Mouse (Mus musculus): ENCODE results near the gene Ebf4. TPM values are rescaled to one million over a fixed set of nuclear protein-coding genes. Genes with fewer than 3 reads are reported as not detected.

Gene Ebf4
- polyA plus RNA-seq, 1 experiment from 2014 or later = 2.3 TPM

DNA sequence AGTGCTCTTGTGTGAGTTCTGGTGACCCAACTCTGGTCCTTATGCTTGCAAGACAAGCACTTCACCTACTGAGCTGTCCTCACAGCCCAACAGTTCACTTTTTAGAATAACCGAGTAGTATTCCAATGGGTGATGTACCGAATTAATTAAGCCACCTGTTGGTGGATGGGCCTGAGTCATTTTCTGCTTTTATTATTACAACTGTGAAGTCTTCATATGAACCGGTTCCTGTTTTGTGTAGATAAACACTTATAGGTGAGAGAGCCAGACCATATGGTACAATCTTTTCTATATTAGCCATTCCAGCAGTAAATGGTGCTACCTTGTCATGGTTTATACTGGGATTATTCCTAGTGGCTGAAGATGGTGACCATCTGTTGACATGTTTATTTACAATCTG, 117.8 kb downstream of the Ebf4 start:
- H3K9me3 ChIP-seq (ENCODE audit: low read depth, low read length) = no peaks in the 10 kb centered on the region
- H3K9ac ChIP-seq = no peak overlapping the region
- H3K27me3 ChIP-seq (ENCODE audit: insufficient read depth, low read length) = no peaks in the 10 kb centered on the region
- WGBS = 65% methylated on average over 3 of the region's 3 CpGs
- ATAC-seq (ENCODE audit: insufficient read depth) (no peak), DNase-seq (no peak)
- TF ChIP-seq CTCF (IDR thresholded peaks at IDR 0.05; ENCODE audit: low read depth) = no peak
- no peaks in the 10 kb centered on the region for H3K36me3 ChIP-seq (ENCODE audit: insufficient read depth)
- no peak overlapping the region for H3K27ac ChIP-seq (ENCODE audit: low read depth)
- no peak overlapping the region for H3K4me3 ChIP-seq (ENCODE audit: low read depth, low read length)
- no peaks in the 10 kb centered on the region for H3K4me1 ChIP-seq (ENCODE audit: insufficient read depth)
- H3K4me2 ChIP-seq = no peak overlapping the region

- Histone ChIP-seq H3K36me3 (ENCODE audit: insufficient read depth) (peaks cover 10% of the 10 kb centered on the region; the same call in 1 of the 2 replicates), H3K4me2 (no peak overlapping the region), H3K4me1 (ENCODE audit: insufficient read depth) (no peaks in the 10 kb centered on the region), H3K27me3 (ENCODE audit: insufficient read depth, low read length) (no peaks in the 10 kb centered on the region), H3K27ac (ENCODE audit: low read depth) (no peak overlapping the region), H3K9ac (no peak overlapping the region), H3K9me3 (ENCODE audit: low read depth, low read length) (no peaks in the 10 kb centered on the region), H3K4me3 (ENCODE audit: low read depth, low read length) (no peak overlapping the region)
- WGBS = 72% methylated on average over 6 of the region's 6 CpGs
- TF ChIP-seq CTCF (IDR thresholded peaks at IDR 0.05; ENCODE audit: low read depth) = 0 out of 2 replicates have a peak, but pooled peaks have one; percentile 32
- peak; percentile 26 for DNase-seq
- ATAC-seq (ENCODE audit: insufficient read depth) = no peak
Observed at GRCm38 (mm10) chr2:130414094-130414856, 119.3 kb downstream of the Ebf4 start.

Other genes with a start within 250 kb of the Ebf4 start
- gene Tgm6, start 182.8 kb upstream of the Ebf4 start, polyA plus RNA-seq (2014; fragmentation: Nextera tagmentation; extraction: Ambion mirVana) = not detected in 2 replicates
- 691 and 703 TPM in 2 replicates for gene Snrpb, start 115.8 kb upstream of the Ebf4 start, polyA plus RNA-seq (2014; fragmentation: Nextera tagmentation; extraction: Ambion mirVana)
- not detected in 2 replicates for gene Tmc2, start 100.0 kb upstream of the Ebf4 start, polyA plus RNA-seq (2014; fragmentation: Nextera tagmentation; extraction: Ambion mirVana)
- 303 and 318 TPM in 2 replicates for gene Nop56, start 20.7 kb upstream of the Ebf4 start, polyA plus RNA-seq (2014; fragmentation: Nextera tagmentation; extraction: Ambion mirVana)
- gene Idh3b, start 10.6 kb upstream of the Ebf4 start, polyA plus RNA-seq (2014; fragmentation: Nextera tagmentation; extraction: Ambion mirVana) = 136 and 151 TPM in 2 replicates
- 49.1 and 59.0 TPM in 2 replicates for gene Cpxm1, start 102.4 kb downstream of the Ebf4 start, polyA plus RNA-seq (2014; fragmentation: Nextera tagmentation; extraction: Ambion mirVana)
- not detected in 2 replicates for gene Gm28372, start 110.1 kb downstream of the Ebf4 start, polyA plus RNA-seq (2014; fragmentation: Nextera tagmentation; extraction: Ambion mirVana)
- gene 1700020A23Rik, start 110.1 kb downstream of the Ebf4 start, polyA plus RNA-seq (2014; fragmentation: Nextera tagmentation; extraction: Ambion mirVana) = not detected in 2 replicates
- not detected in 2 replicates for gene Tmem239, start 111.3 kb downstream of the Ebf4 start, polyA plus RNA-seq (2014; fragmentation: Nextera tagmentation; extraction: Ambion mirVana)
- 63.3 and 66.0 TPM in 2 replicates for gene Vps16, start 129.2 kb downstream of the Ebf4 start, polyA plus RNA-seq (2014; fragmentation: Nextera tagmentation; extraction: Ambion mirVana)
- gene Pced1a, start 129.5 kb downstream of the Ebf4 start, polyA plus RNA-seq (2014; fragmentation: Nextera tagmentation; extraction: Ambion mirVana) = 10.8 and 13.5 TPM in 2 replicates
- gene Ptpra, start 155.1 kb downstream of the Ebf4 start, polyA plus RNA-seq (2014; fragmentation: Nextera tagmentation; extraction: Ambion mirVana) = 91.5 and 99.3 TPM in 2 replicates